21 mouse cellular contexts compared by ENCODE assay signal in genomic region chr12:106504285-106504684, GRCm38 (mm10).
A peak's percentile ranks its signal among the peaks of the same experiment; 100 is the strongest.
DNase-seq lines count a peak whose midpoint lies in the region; ATAC-seq and TF ChIP-seq lines count a peak whose summit lies in the region.
"Had no signal": no experiment of that assay in that cellular context is flagged by ENCODE, and none has a peak within 500 bp of the region (broad histone marks: within the 10 kb centered on the region; RNA-seq: fewer than 3 reads in every experiment).

No protein-coding gene starts in this region.

- no peak overlapping the region for H3K4me3 ChIP-seq in forebrain, embryonic 13.5 days
- H3K4me3 ChIP-seq in forebrain, embryonic 10.5 days: no peak overlapping the region
- no peak overlapping the region for H3K4me3 ChIP-seq in forebrain, embryonic 14.5 days (ENCODE audit: low read depth, low read length)
- H3K4me3 ChIP-seq in forebrain, embryonic 16.5 days (replicated peaks; ENCODE audit: low read length): no peak overlapping the region
- H3K4me3 ChIP-seq: embryonic facial prominence, embryonic 13.5 days; embryonic facial prominence, embryonic 15.5 days; erythroblast, embryonic 14.5 days had no signal

- peak; percentile 53; the same call in 1 of the 2 replicates for ATAC-seq in forebrain, embryonic 13.5 days
- peak; percentile 37; the same call in 1 of the 2 replicates for ATAC-seq in forebrain, embryonic 14.5 days
- peak; percentile 67 for ATAC-seq in forebrain, embryonic 16.5 days

- no peak for TF ChIP-seq CTCF in brain, embryonic 14.5 days (IDR thresholded peaks at IDR 0.05; ENCODE audit: borderline replicate concordance, extremely low read depth, insufficient read depth, insufficient read length)

- H3K9me3 ChIP-seq in forebrain, embryonic 13.5 days (replicated peaks): no peaks in the 10 kb centered on the region
- no peaks in the 10 kb centered on the region for H3K9me3 ChIP-seq in forebrain, embryonic 10.5 days
- no peaks in the 10 kb centered on the region for H3K9me3 ChIP-seq in forebrain, embryonic 14.5 days (replicated peaks; ENCODE audit: control insufficient read depth, low read length)
- no peaks in the 10 kb centered on the region for H3K9me3 ChIP-seq in forebrain, embryonic 16.5 days (ENCODE audit: control insufficient read depth, low read length)
- H3K9me3 ChIP-seq: embryonic facial prominence, embryonic 13.5 days; embryonic facial prominence, embryonic 15.5 days had no signal

- no peak overlapping the region for H3K4me2 ChIP-seq in forebrain, embryonic 13.5 days
- no peak overlapping the region for H3K4me2 ChIP-seq in forebrain, embryonic 14.5 days (ENCODE audit: low read length)
- H3K4me2 ChIP-seq in forebrain, embryonic 16.5 days (ENCODE audit: low read length): no peak overlapping the region
- H3K4me2 ChIP-seq: embryonic facial prominence, embryonic 13.5 days; embryonic facial prominence, embryonic 15.5 days had no signal

- 0 out of 2 replicates have a peak, but pooled peaks cover 3% of the 10 kb centered on the region for H3K27me3 ChIP-seq in forebrain, embryonic 13.5 days
- no peaks in the 10 kb centered on the region; the same call in 1 of the 2 replicates for H3K27me3 ChIP-seq in forebrain, embryonic 10.5 days (ENCODE audit: poor library complexity, severe bottlenecking)
- H3K27me3 ChIP-seq in forebrain, embryonic 14.5 days (replicated peaks; ENCODE audit: control insufficient read depth, insufficient read depth, low read length): no peaks in the 10 kb centered on the region
- no peaks in the 10 kb centered on the region for H3K27me3 ChIP-seq in forebrain, embryonic 16.5 days (replicated peaks; ENCODE audit: control insufficient read depth, insufficient read depth, low read length)
- H3K27me3 ChIP-seq: embryonic facial prominence, embryonic 15.5 days had no signal

- no peak for TF ChIP-seq POLR2A in brain, embryonic 14.5 days (IDR thresholded peaks at IDR 0.05; ENCODE audit: borderline replicate concordance, extremely low read depth, insufficient read depth, insufficient read length, poor library complexity, severe bottlenecking)

- intact Hi-C loops in left cerebral cortex, postnatal 4 days (cut with DNase I): no loop called here

- H3K36me3 ChIP-seq in forebrain, embryonic 13.5 days (ENCODE audit: poor library complexity, severe bottlenecking): no peaks in the 10 kb centered on the region
- no peaks in the 10 kb centered on the region for H3K36me3 ChIP-seq in forebrain, embryonic 10.5 days (replicated peaks)
- no peaks in the 10 kb centered on the region for H3K36me3 ChIP-seq in forebrain, embryonic 14.5 days (ENCODE audit: control insufficient read depth, insufficient read depth, low read length)
- H3K36me3 ChIP-seq in forebrain, embryonic 16.5 days (ENCODE audit: control insufficient read depth, insufficient read depth): no peaks in the 10 kb centered on the region
- H3K36me3 ChIP-seq: embryonic facial prominence, embryonic 13.5 days; embryonic facial prominence, embryonic 15.5 days had no signal

- peaks cover 13% of the 10 kb centered on the region for H3K4me1 ChIP-seq in forebrain, embryonic 13.5 days
- H3K4me1 ChIP-seq in forebrain, embryonic 10.5 days: peaks cover 17% of the 10 kb centered on the region
- peaks cover 9% of the 10 kb centered on the region for H3K4me1 ChIP-seq in forebrain, embryonic 14.5 days (ENCODE audit: control insufficient read depth, insufficient read depth, low read length)
- H3K4me1 ChIP-seq in forebrain, embryonic 16.5 days (replicated peaks; ENCODE audit: control insufficient read depth, insufficient read depth, low read length): peaks cover 13% of the 10 kb centered on the region
- H3K4me1 ChIP-seq: embryonic facial prominence, embryonic 15.5 days had no signal

- 88% methylated on average over 8 of the region's 8 CpGs for WGBS in forebrain, embryonic 13.5 days
- WGBS in forebrain, embryonic 10.5 days: 93% methylated on average over 8 of the region's 8 CpGs
- WGBS in forebrain, embryonic 14.5 days: 71% methylated on average over 8 of the region's 8 CpGs
- WGBS in forebrain, embryonic 16.5 days: 57% methylated on average over 8 of the region's 8 CpGs

- no peak for DNase-seq in forebrain, embryonic 10.5 days (ENCODE audit: extremely low spot score, low spot score)
- peak; percentile 85 for DNase-seq in brain, embryonic 14.5 days (ENCODE audit: low read depth)
- peak; percentile 75 for DNase-seq in forebrain, embryonic 14.5 days (ENCODE audit: low spot score)
- no peak for DNase-seq in right cerebral cortex, adult 2 months (ENCODE audit: low spot score in 2 of 2)
- DNase-seq in left cerebral cortex, postnatal 4 days: no peak
- no peak for DNase-seq in heart, postnatal 4 days
- DNase-seq: adrenal gland, adult 8-10 months; adrenal gland, postnatal 14 days; adrenal gland, postnatal 36 days; cerebellum, adult 11 months; cerebellum, adult 18-20 months; cerebellum, adult 8-10 months; cerebellum, adult 9-11 months; cerebellum, postnatal 14 days; cerebellum, postnatal 36 days; embryo, embryonic 11 days had no signal

- no peak overlapping the region for H3K27ac ChIP-seq in forebrain, embryonic 13.5 days
- no peak overlapping the region for H3K27ac ChIP-seq in forebrain, embryonic 10.5 days
- 0 out of 2 replicates have a peak overlapping the region, but pooled peaks have one; percentile 9 for H3K27ac ChIP-seq in forebrain, embryonic 14.5 days (ENCODE audit: low read depth, low read length)
- peak overlapping the region; percentile 66 for H3K27ac ChIP-seq in forebrain, embryonic 16.5 days (ENCODE audit: low read length)
- H3K27ac ChIP-seq: embryonic facial prominence, embryonic 13.5 days; embryonic facial prominence, embryonic 15.5 days had no signal

- no peak overlapping the region for H3K9ac ChIP-seq in forebrain, embryonic 13.5 days
- H3K9ac ChIP-seq in forebrain, embryonic 14.5 days (ENCODE audit: low read length): no peak overlapping the region
- no peak overlapping the region for H3K9ac ChIP-seq in forebrain, embryonic 16.5 days (replicated peaks; ENCODE audit: low read depth, low read length)
- H3K9ac ChIP-seq: embryonic facial prominence, embryonic 13.5 days; embryonic facial prominence, embryonic 15.5 days had no signal

Comparison
In these comparisons a context has a peak if more than half of its experiments do, and no peak if none do; other contexts are left out.
1. H3K27ac ChIP-seq: peak in forebrain, embryonic 14.5 days (single experiment) and forebrain, embryonic 16.5 days (single experiment); none in forebrain, embryonic 13.5 days (single experiment) and forebrain, embryonic 10.5 days (single experiment).
2. DNase-seq: peak in brain, embryonic 14.5 days (single experiment) and forebrain, embryonic 14.5 days (single experiment); none in forebrain, embryonic 10.5 days (single experiment), right cerebral cortex, adult 2 months (0 of 2), left cerebral cortex, postnatal 4 days (single experiment) and heart, postnatal 4 days (single experiment).
3. Peak in every context shown above with its lines, with median percentiles within 50 percentile points of each other: ATAC-seq.